Mouse (Mus musculus): ENCODE data around the gene Tyrobp. TPM values are rescaled to one million over a fixed set of nuclear protein-coding genes. Genes with fewer than 3 reads are reported as not detected.

The Tyrobp gene
- polyA plus RNA-seq, 1 experiment from 2014 or later, result 51.1 TPM

Other genes with a start within 250 kb of the Tyrobp start
- 6.8 and 6.9 TPM in 2 replicates for gene Zfp146, start 244.0 kb upstream of the Tyrobp start, polyA plus RNA-seq (2016; fragmentation: Nextera tagmentation; extraction: Ambion mirVana)
- 4.4 and 6.2 TPM in 2 replicates for gene Cox7a1, start 229.6 kb upstream of the Tyrobp start, polyA plus RNA-seq (2016; fragmentation: Nextera tagmentation; extraction: Ambion mirVana)
- 42.6 and 49.2 TPM in 2 replicates for gene Capns1, start 214.9 kb upstream of the Tyrobp start, polyA plus RNA-seq (2016; fragmentation: Nextera tagmentation; extraction: Ambion mirVana)
- gene Polr2i, start 181.8 kb upstream of the Tyrobp start, polyA plus RNA-seq (2016; fragmentation: Nextera tagmentation; extraction: Ambion mirVana), result 73.4 and 79.5 TPM in 2 replicates
- gene Tbcb, start 181.5 kb upstream of the Tyrobp start, polyA plus RNA-seq (2016; fragmentation: Nextera tagmentation; extraction: Ambion mirVana), result 75.0 and 77.3 TPM in 2 replicates
- not detected in 2 replicates for gene Ovol3, start 178.0 kb upstream of the Tyrobp start, polyA plus RNA-seq (2016; fragmentation: Nextera tagmentation; extraction: Ambion mirVana)
- 0.28 TPM in 1 of 2 replicates, not detected in the other for gene Thap8, start 133.7 kb upstream of the Tyrobp start, polyA plus RNA-seq (2016; fragmentation: Nextera tagmentation; extraction: Ambion mirVana)
- 11.5 and 11.9 TPM in 2 replicates for gene Wdr62, start 133.3 kb upstream of the Tyrobp start, polyA plus RNA-seq (2016; fragmentation: Nextera tagmentation; extraction: Ambion mirVana)
- gene Clip3, start 122.0 kb upstream of the Tyrobp start, polyA plus RNA-seq (2016; fragmentation: Nextera tagmentation; extraction: Ambion mirVana), result 3.2 and 4.8 TPM in 2 replicates
- gene Alkbh6, start 105.0 kb upstream of the Tyrobp start, polyA plus RNA-seq (2016; fragmentation: Nextera tagmentation; extraction: Ambion mirVana), result 24.2 and 24.5 TPM in 2 replicates
- 11.7 and 12.1 TPM in 2 replicates for gene Syne4, start 99.0 kb upstream of the Tyrobp start, polyA plus RNA-seq (2016; fragmentation: Nextera tagmentation; extraction: Ambion mirVana)
- 2.3 and 2.9 TPM in 2 replicates for gene E130208F15Rik, start 92.0 kb upstream of the Tyrobp start, polyA plus RNA-seq (2016; fragmentation: Nextera tagmentation; extraction: Ambion mirVana)
- 8.1 and 8.2 TPM in 2 replicates for gene Sdhaf1, start 89.9 kb upstream of the Tyrobp start, polyA plus RNA-seq (2016; fragmentation: Nextera tagmentation; extraction: Ambion mirVana)
- gene Lrfn3, start 51.0 kb upstream of the Tyrobp start, polyA plus RNA-seq (2016; fragmentation: Nextera tagmentation; extraction: Ambion mirVana), result 1.9 and 2.1 TPM in 2 replicates
- 3.0 and 4.1 TPM in 2 replicates for gene Hcst, start 6.1 kb downstream of the Tyrobp start, polyA plus RNA-seq (2016; fragmentation: Nextera tagmentation; extraction: Ambion mirVana)
- 1.5 and 2.1 TPM in 2 replicates for gene Nfkbid, start 8.0 kb downstream of the Tyrobp start, polyA plus RNA-seq (2016; fragmentation: Nextera tagmentation; extraction: Ambion mirVana)
- 7.5 and 8.2 TPM in 2 replicates for gene Aplp1, start 31.8 kb downstream of the Tyrobp start, polyA plus RNA-seq (2016; fragmentation: Nextera tagmentation; extraction: Ambion mirVana)
- gene Kirrel2, start 43.9 kb downstream of the Tyrobp start, polyA plus RNA-seq (2016; fragmentation: Nextera tagmentation; extraction: Ambion mirVana), result 0.05 and 0.17 TPM in 2 replicates
- gene Nphs1, start 44.6 kb downstream of the Tyrobp start, polyA plus RNA-seq (2016; fragmentation: Nextera tagmentation; extraction: Ambion mirVana), result 0.14 and 0.18 TPM in 2 replicates
- gene Prodh2, start 79.9 kb downstream of the Tyrobp start, polyA plus RNA-seq (2016; fragmentation: Nextera tagmentation; extraction: Ambion mirVana), result 21.1 and 22.3 TPM in 2 replicates
- gene Arhgap33, start 121.3 kb downstream of the Tyrobp start, polyA plus RNA-seq (2016; fragmentation: Nextera tagmentation; extraction: Ambion mirVana), result 4.0 and 4.8 TPM in 2 replicates
- gene Hspb6, start 138.4 kb downstream of the Tyrobp start, polyA plus RNA-seq (2016; fragmentation: Nextera tagmentation; extraction: Ambion mirVana), result 5.0 and 5.4 TPM in 2 replicates
- gene Proser3, start 138.5 kb downstream of the Tyrobp start, polyA plus RNA-seq (2016; fragmentation: Nextera tagmentation; extraction: Ambion mirVana), result 5.3 and 5.6 TPM in 2 replicates
- 30.3 and 31.4 TPM in 2 replicates for gene Lin37, start 146.1 kb downstream of the Tyrobp start, polyA plus RNA-seq (2016; fragmentation: Nextera tagmentation; extraction: Ambion mirVana)
- gene U2af1l4, start 149.5 kb downstream of the Tyrobp start, polyA plus RNA-seq (2016; fragmentation: Nextera tagmentation; extraction: Ambion mirVana), result 51.9 and 55.1 TPM in 2 replicates
- 5.8 and 6.7 TPM in 2 replicates for gene Gm49396, start 149.6 kb downstream of the Tyrobp start, polyA plus RNA-seq (2016; fragmentation: Nextera tagmentation; extraction: Ambion mirVana)
- gene Psenen, start 149.9 kb downstream of the Tyrobp start, polyA plus RNA-seq (2016; fragmentation: Nextera tagmentation; extraction: Ambion mirVana), result 83.3 and 87.9 TPM in 2 replicates
- 3.0 and 3.9 TPM in 2 replicates for gene Igflr1, start 151.7 kb downstream of the Tyrobp start, polyA plus RNA-seq (2016; fragmentation: Nextera tagmentation; extraction: Ambion mirVana)
- 4.5 and 4.9 TPM in 2 replicates for gene Kmt2b, start 175.0 kb downstream of the Tyrobp start, polyA plus RNA-seq (2016; fragmentation: Nextera tagmentation; extraction: Ambion mirVana)
- gene Zbtb32, start 185.1 kb downstream of the Tyrobp start, polyA plus RNA-seq (2016; fragmentation: Nextera tagmentation; extraction: Ambion mirVana), result 0.17 and 0.20 TPM in 2 replicates
- gene Upk1a, start 199.1 kb downstream of the Tyrobp start, polyA plus RNA-seq (2016; fragmentation: Nextera tagmentation; extraction: Ambion mirVana), result 0.25 and 0.33 TPM in 2 replicates
- 691 and 732 TPM in 2 replicates for gene Cox6b1, start 212.4 kb downstream of the Tyrobp start, polyA plus RNA-seq (2016; fragmentation: Nextera tagmentation; extraction: Ambion mirVana)
- 0.12 and 0.19 TPM in 2 replicates for gene Etv2, start 222.1 kb downstream of the Tyrobp start, polyA plus RNA-seq (2016; fragmentation: Nextera tagmentation; extraction: Ambion mirVana)
- gene Rbm42, start 236.6 kb downstream of the Tyrobp start, polyA plus RNA-seq (2016; fragmentation: Nextera tagmentation; extraction: Ambion mirVana), result 83.1 and 83.5 TPM in 2 replicates

Measured in liver, embryonic 12.5 days (tissue).